Mouse (Mus musculus) lung, adult 2 months (tissue): ENCODE data around the gene Plcl1.

ENCODE experiments used
- CTCF ChIP-seq: fragments of 200-500 bp; IDR thresholded peaks from 2 replicates; pipeline ENCODE4 v1.5.1; 2011; ENCODE audit warnings: mild to moderate bottlenecking, low read length, control low read depth; ENCODE audit not compliant: insufficient read depth
- POLR2A ChIP-seq: fragments of 200-500 bp; IDR thresholded peaks from 2 replicates; pipeline ENCODE4 v1.6.1; 2011; ENCODE audit warnings: low read depth, mild to moderate bottlenecking, control low read depth, low read length, borderline replicate concordance; ENCODE audit errors: extremely low read depth

DNA sequence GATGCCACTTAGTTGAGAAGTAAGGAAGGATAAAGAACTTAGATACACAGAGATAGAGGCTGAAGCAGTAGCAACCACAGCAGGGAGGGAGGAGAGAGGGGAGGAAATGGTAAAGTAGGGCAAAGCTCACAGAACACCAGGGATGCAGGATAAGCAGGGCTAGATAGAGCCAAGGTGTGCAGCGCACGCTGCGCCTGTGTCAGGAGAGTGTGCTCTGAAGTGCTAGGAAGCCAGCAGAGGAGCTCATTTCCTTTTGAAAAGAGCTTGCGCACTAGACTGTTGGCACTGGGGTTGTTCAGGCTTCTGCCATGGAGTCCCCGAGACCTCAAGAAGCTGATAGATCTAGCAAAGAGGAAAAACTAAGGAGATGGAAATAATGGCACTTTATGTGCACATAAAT lies 40.6 kb downstream of the Plcl1 start:
- TF ChIP-seq POLR2A: no peak
- TF ChIP-seq CTCF: no peak
